Mouse (Mus musculus): ENCODE measurements around the gene Rbfox1.

DNA sequence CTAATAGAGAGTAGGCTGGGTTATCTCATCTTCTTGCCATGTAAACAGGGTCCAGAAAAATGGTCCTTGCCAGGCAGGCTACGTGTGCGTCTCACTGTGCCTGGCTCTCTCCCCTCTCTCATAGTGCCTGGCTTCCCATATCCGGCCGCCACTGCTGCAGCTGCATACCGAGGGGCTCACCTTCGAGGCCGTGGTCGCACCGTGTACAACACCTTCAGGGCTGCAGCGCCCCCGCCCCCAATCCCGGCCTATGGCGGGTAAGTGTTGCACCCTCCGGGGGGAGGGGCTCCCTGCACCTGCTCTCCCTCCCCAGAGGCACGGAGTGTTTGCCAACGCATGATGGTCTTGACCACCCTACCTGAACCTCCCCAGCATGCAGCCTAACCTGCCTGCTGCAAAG, 1467.7 kb downstream of the Rbfox1 start:
- no peak for TF ChIP-seq CTCF (IDR thresholded peaks at IDR 0.05; ENCODE audit: low read depth, low read length)
- TF ChIP-seq TAL1 (conservative IDR thresholded peaks at IDR 0.05; ENCODE audit: low read depth, low read length), result no peak
- TF ChIP-seq GATA1 (IDR thresholded peaks at IDR 0.05; ENCODE audit: borderline replicate concordance, low read length), result no peak
- TF ChIP-seq POLR2AphosphoS5 (IDR thresholded peaks at IDR 0.05; ENCODE audit: insufficient replicate concordance, low read depth, low read length), result no peak
